Mouse (Mus musculus): ENCODE results near the gene Pdzd2.

- TF ChIP-seq CTCF (IDR thresholded peaks at IDR 0.05; ENCODE audit: control insufficient read depth, insufficient read depth, low read length) (no peak), POLR2A (IDR thresholded peaks at IDR 0.05; ENCODE audit: borderline replicate concordance, control insufficient read depth, low read depth, low read length) (no peak)
These were observed 99.9 kb downstream of the Pdzd2 start for GRCm38 (mm10) chr15:12639776-12640175.

Measured in bone marrow, adult 2 months (tissue).